Mouse (Mus musculus) MEL (cell line): ENCODE measurements at regions not wholly inside any gene's neighbourhood (a gene's known extent, or its start where the extent isn't known, plus 50 kb on each side); places are given as distances from the start of the nearest gene placed in this dataset.

Experiments used
- DNase-seq: peaks from one replicate; pipeline ENCODE4 v3.0.0; 2011; ENCODE audit warnings: low read depth, low spot score
- H3K27ac ChIP-seq: 2 replicates; pipeline ENCODE4 v1.5.1; 2012; ENCODE audit warnings: low read depth, mild to moderate bottlenecking, control low read depth, low read length, moderate library complexity; ENCODE audit not compliant: control insufficient read depth
- H3K27me3 ChIP-seq, 2 experiments: fragments of 150-350 bp in 1 of 2; sonication (generic) in 1 of 2; 2 replicates each; pipeline ENCODE4 v1.6.1; 2012; ENCODE audit warnings: low read length in 2 of 2, mild to moderate bottlenecking in 2 of 2, improper control_type of control experiment in 1 of 2, moderate library complexity in 1 of 2; ENCODE audit not compliant: insufficient read depth in 2 of 2, control insufficient read depth in 1 of 2
- H3K36me3 ChIP-seq, 2 experiments: 2 replicates each; pipeline ENCODE4 v1.6.1; 2012 to 2014; ENCODE audit warnings: low read length in 2 of 2, improper control_type of control experiment in 1 of 2, inconsistent platforms in 1 of 2, mild to moderate bottlenecking in 1 of 2; ENCODE audit not compliant: insufficient read depth in 2 of 2, control insufficient read depth in 1 of 2
- H3K4me1 ChIP-seq, 2 experiments: fragments of 150-350 bp in 1 of 2; sonication (generic) in 1 of 2; 2 replicates each; pipeline ENCODE4 v1.6.1; 2012; ENCODE audit warnings: low read length in 2 of 2, improper control_type of control experiment in 1 of 2, mild to moderate bottlenecking in 1 of 2; ENCODE audit not compliant: insufficient read depth in 2 of 2, control insufficient read depth in 1 of 2
- H3K4me3 ChIP-seq, 2 experiments: fragments of 150-350 bp in 1 of 2; sonication (generic) in 1 of 2; 2 replicates each; pipeline ENCODE4 v1.5.1; 2012; ENCODE audit warnings: low read depth in 2 of 2, low read length in 2 of 2, mild to moderate bottlenecking in 2 of 2, moderate library complexity in 2 of 2, control low read depth in 1 of 2, improper control_type of control experiment in 1 of 2; ENCODE audit not compliant: control insufficient read depth in 1 of 2, insufficient read depth in 1 of 2
- H3K79me2 ChIP-seq: 2 replicates; pipeline ENCODE4 v1.6.1; 2012; ENCODE audit warnings: mild to moderate bottlenecking, low read length, moderate library complexity; ENCODE audit not compliant: control insufficient read depth, poor library complexity, insufficient read depth
- H3K9ac ChIP-seq: 2 replicates; pipeline ENCODE4 v1.6.1; 2012; ENCODE audit warnings: low read depth, mild to moderate bottlenecking, control low read depth, low read length, moderate library complexity; ENCODE audit not compliant: control insufficient read depth, poor library complexity, severe bottlenecking
- H3K9me3 ChIP-seq: fragments of 150-350 bp; sonication (generic); replicated peaks from 2 replicates; pipeline ENCODE4 v1.6.1; 2012; ENCODE audit warnings: mild to moderate bottlenecking, low read length, improper control_type of control experiment, moderate library complexity; ENCODE audit not compliant: insufficient read depth
- BHLHE40 ChIP-seq: IDR thresholded peaks from 2 replicates; pipeline ENCODE4 v1.6.1; 2012; ENCODE audit warnings: low read depth, mild to moderate bottlenecking, inconsistent platforms, low read length, improper control_type of control experiment, borderline replicate concordance
- CHD2 ChIP-seq: IDR thresholded peaks from 2 replicates; pipeline ENCODE4 v1.6.1; 2011; ENCODE audit warnings: low read length, improper control_type of control experiment
- CTCF ChIP-seq, 3 experiments: IDR thresholded peaks in 2 of 3; conservative IDR thresholded peaks in 1 of 3; 2 replicates each; pipeline ENCODE4 v1.5.1; 2011 to 2012; ENCODE audit warnings: low read length in 3 of 3, low read depth in 2 of 3, mild to moderate bottlenecking in 2 of 3, improper control_type of control experiment in 1 of 3, inconsistent platforms in 1 of 3, mixed read lengths in 1 of 3, moderate library complexity in 1 of 3; ENCODE audit not compliant: control insufficient read depth in 1 of 3, insufficient read depth in 1 of 3, poor library complexity in 1 of 3, severe bottlenecking in 1 of 3
- E2F4 ChIP-seq: IDR thresholded peaks from 2 replicates; pipeline ENCODE4 v1.6.1; 2011; ENCODE audit warnings: low read depth, low read length, improper control_type of control experiment, borderline replicate concordance
- ELF1 ChIP-seq: IDR thresholded peaks from 2 replicates; pipeline ENCODE4 v1.6.1; 2014; ENCODE audit warnings: low read depth, mild to moderate bottlenecking, inconsistent platforms, low read length, improper control_type of control experiment, moderate library complexity
- ETS1 ChIP-seq: IDR thresholded peaks from 2 replicates; pipeline ENCODE4 v1.6.1; 2012; ENCODE audit warnings: low read depth, mild to moderate bottlenecking, inconsistent platforms, low read length, improper control_type of control experiment, moderate library complexity
- KAT2A ChIP-seq: conservative IDR thresholded peaks from 2 replicates; pipeline ENCODE4 v1.6.1; 2012; ENCODE audit warnings: low read depth, low read length, improper control_type of control experiment, inconsistent platforms
- MAFK ChIP-seq: IDR thresholded peaks from 2 replicates; pipeline ENCODE4 v1.6.1; 2011; ENCODE audit warnings: low read depth, mild to moderate bottlenecking, low read length, improper control_type of control experiment, borderline replicate concordance
- MEF2A ChIP-seq: IDR thresholded peaks from 2 replicates; pipeline ENCODE4 v1.6.1; 2014; ENCODE audit warnings: low read depth, mild to moderate bottlenecking, inconsistent platforms, low read length, improper control_type of control experiment; ENCODE audit not compliant: poor library complexity, insufficient replicate concordance, severe bottlenecking; ENCODE audit errors: extremely low read depth
- MXI1 ChIP-seq: IDR thresholded peaks from 2 replicates; pipeline ENCODE4 v1.6.1; 2011; ENCODE audit warnings: mild to moderate bottlenecking, low read depth, low read length, improper control_type of control experiment
- POLR2AphosphoS2 ChIP-seq: IDR thresholded peaks from 2 replicates; pipeline ENCODE4 v1.6.1; 2011; ENCODE audit warnings: low read length, improper control_type of control experiment
- POLR2AphosphoS5 ChIP-seq: IDR thresholded peaks from 2 replicates; pipeline ENCODE4 v1.6.1; 2012; ENCODE audit warnings: low read depth, borderline replicate concordance, mild to moderate bottlenecking, inconsistent platforms, low read length, moderate library complexity, mixed read lengths
- RAD21 ChIP-seq: IDR thresholded peaks from 2 replicates; pipeline ENCODE4 v1.6.1; 2011; ENCODE audit warnings: mild to moderate bottlenecking, low read depth, low read length, improper control_type of control experiment
- RCOR1 ChIP-seq: IDR thresholded peaks from 2 replicates; pipeline ENCODE4 v1.6.1; 2012; ENCODE audit warnings: low read depth, mild to moderate bottlenecking, inconsistent platforms, low read length, improper control_type of control experiment
- TAL1 ChIP-seq: IDR thresholded peaks from 2 replicates; pipeline ENCODE4 v1.6.1; 2012; ENCODE audit warnings: mild to moderate bottlenecking, inconsistent platforms, low read length, moderate library complexity, mixed read lengths
- TBP ChIP-seq: IDR thresholded peaks from 2 replicates; pipeline ENCODE4 v1.8.0; 2011; ENCODE audit warnings: low read depth, low read length, improper control_type of control experiment
- TCF12 ChIP-seq: IDR thresholded peaks from 2 replicates; pipeline ENCODE4 v1.6.1; 2014; ENCODE audit warnings: low read depth, mild to moderate bottlenecking, inconsistent platforms, low read length, improper control_type of control experiment, moderate library complexity
- UBTF ChIP-seq: IDR thresholded peaks from 2 replicates; pipeline ENCODE4 v1.6.1; 2012; ENCODE audit warnings: low read depth, mild to moderate bottlenecking, inconsistent platforms, low read length, improper control_type of control experiment, moderate library complexity, borderline replicate concordance; ENCODE audit not compliant: insufficient read depth
- USF1 ChIP-seq: IDR thresholded peaks from 2 replicates; pipeline ENCODE4 v1.6.1; 2014; ENCODE audit warnings: low read depth, mild to moderate bottlenecking, inconsistent platforms, low read length, improper control_type of control experiment, moderate library complexity
- ZC3H11A ChIP-seq: IDR thresholded peaks from 2 replicates; pipeline ENCODE4 v1.6.1; 2012; ENCODE audit warnings: low read depth, mild to moderate bottlenecking, inconsistent platforms, low read length, improper control_type of control experiment
- ZNF384 ChIP-seq: IDR thresholded peaks from 2 replicates; pipeline ENCODE4 v1.6.1; 2012; ENCODE audit warnings: low read depth, mild to moderate bottlenecking, inconsistent platforms, low read length, improper control_type of control experiment

DNA sequence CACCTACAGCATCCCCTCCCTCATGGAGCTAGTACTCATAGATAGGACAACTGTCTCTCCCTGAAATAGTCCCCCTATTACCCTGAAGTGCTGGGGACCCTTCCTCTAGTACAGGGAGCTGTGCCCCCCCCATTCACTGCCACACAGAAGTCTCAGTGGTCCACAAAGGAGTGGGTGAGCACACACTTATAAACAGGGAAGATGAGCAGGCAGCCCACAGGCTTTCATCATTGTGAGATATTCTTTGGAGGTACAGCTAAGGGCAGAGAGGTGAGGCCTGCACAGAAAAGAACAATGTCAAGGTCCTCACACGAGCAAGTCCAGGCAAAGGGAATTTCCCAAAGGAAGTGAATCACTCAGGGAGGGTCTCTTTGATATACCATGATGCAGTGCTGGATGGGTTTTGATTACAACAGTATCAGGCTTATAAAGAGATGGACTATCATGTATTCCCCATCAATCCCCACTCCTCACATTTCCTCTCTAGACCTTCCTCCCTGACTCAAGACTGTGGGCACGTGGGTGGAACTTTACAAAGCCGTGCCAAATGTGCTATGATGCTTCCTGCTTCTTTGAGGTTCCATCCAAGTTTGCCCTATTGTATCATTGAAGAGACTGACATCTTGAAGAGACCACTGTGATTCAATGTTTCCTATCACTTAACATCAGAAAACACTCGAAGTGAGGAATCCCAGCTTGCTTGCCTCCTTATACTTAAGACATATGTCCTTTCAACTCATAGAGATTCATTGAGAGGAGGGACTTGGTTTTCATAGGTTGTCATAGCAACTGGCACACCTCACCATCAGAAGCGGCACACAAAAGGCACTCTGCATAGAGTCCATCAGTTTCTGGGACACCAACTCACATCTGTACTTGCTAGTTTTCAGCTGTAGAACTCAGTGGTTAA, 104.2 kb upstream of the Bcl6 start:
- no peak for DNase-seq
- H3K4me3 ChIP-seq = no peak overlapping the region

DNA sequence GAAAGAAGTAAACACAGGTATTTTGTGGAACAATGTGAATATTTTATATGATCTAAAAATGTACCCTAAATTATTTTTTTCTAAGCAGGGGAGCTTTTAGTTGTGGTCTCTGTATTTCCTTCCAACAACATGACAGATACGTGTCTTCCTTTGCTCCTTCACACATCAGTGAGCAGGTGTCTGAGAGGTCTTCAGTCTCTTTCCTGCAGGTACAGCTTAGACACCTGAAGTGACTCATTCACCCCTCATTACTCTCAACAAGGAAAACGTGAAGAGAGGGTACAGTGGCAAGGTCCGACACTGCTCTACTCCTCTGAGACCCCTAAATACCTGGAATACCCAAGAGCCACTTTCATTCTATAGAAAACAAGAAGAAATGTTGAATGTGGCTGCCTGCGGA, 103.5 kb upstream of the Bcl6 start:
- no peak overlapping the region for H3K27ac ChIP-seq
- no peaks in the 10 kb centered on the region for H3K9me3 ChIP-seq
- H3K9ac ChIP-seq = no peak overlapping the region
- no peak for TF ChIP-seq UBTF
- no peak for TF ChIP-seq TCF12
- TF ChIP-seq BHLHE40 = no peak
- TF ChIP-seq CHD2 = no peak
- H3K4me1 ChIP-seq = no peaks in the 10 kb centered on the region
- no peak overlapping the region for H3K4me3 ChIP-seq
- H3K27me3 ChIP-seq = no peaks in the 10 kb centered on the region
- no peak for DNase-seq
- H3K36me3 ChIP-seq = no peaks in the 10 kb centered on the region
- H3K79me2 ChIP-seq = no peaks in the 10 kb centered on the region

More for the DNA sequence above, 104.2 kb upstream of the Bcl6 start:
- TF ChIP-seq E2F4 (no peak), CTCF (IDR thresholded peaks at IDR 0.05 in 2 of 3, conservative IDR thresholded peaks at IDR 0.05 in 1 of 3; ENCODE audit: control insufficient read depth in 1 of 3, insufficient read depth in 1 of 3, low read depth in 2 of 3, low read length in 3 of 3, poor library complexity in 1 of 3, severe bottlenecking in 1 of 3) (no peak), MEF2A (no peak), ZC3H11A (no peak), ETS1 (no peak), MXI1 (no peak), RCOR1 (no peak), KAT2A (no peak), USF1 (no peak), TAL1 (no peak), TBP (no peak), RAD21 (no peak), POLR2AphosphoS2 (no peak), POLR2AphosphoS5 (no peak), ELF1 (no peak), CHD2 (no peak), ZNF384 (no peak), MAFK (no peak), BHLHE40 (no peak)
- no peaks in the 10 kb centered on the region for H3K27me3 ChIP-seq
- H3K27ac ChIP-seq = no peak overlapping the region
- no peaks in the 10 kb centered on the region for H3K79me2 ChIP-seq
- H3K9ac ChIP-seq = no peak overlapping the region
- H3K9me3 ChIP-seq = no peaks in the 10 kb centered on the region
- no peaks in the 10 kb centered on the region for H3K4me1 ChIP-seq
- no peaks in the 10 kb centered on the region for H3K36me3 ChIP-seq
